Mouse (Mus musculus) liver, embryonic 12.5 days (tissue): Measurements from ENCODE around the gene Adh6b. TPM values are rescaled to one million over a fixed set of nuclear protein-coding genes. Genes with fewer than 3 reads are reported as not detected.
A peak's percentile ranks its signal among the peaks of the same experiment; 100 is the strongest.

ENCODE experiments used
- ATAC-seq: fragments of 200-750 bp; cut with Nextera tagmentation; 2 replicates; pipeline ENCODE4 v1.8.0; 2017; ENCODE audit warnings: moderate number of reproducible peaks, mild to moderate bottlenecking, moderate library complexity
- H3K27ac ChIP-seq: fragments of 300-500 bp; sonication (generic); 2 replicates; pipeline ENCODE4 v1.5.1; 2016; ENCODE audit warnings: mild to moderate bottlenecking
- H3K27me3 ChIP-seq: fragments of 300-500 bp; sonication (generic); replicated peaks from 2 replicates; pipeline ENCODE4 v1.6.1; 2016; ENCODE audit warnings: mild to moderate bottlenecking, moderate library complexity
- H3K36me3 ChIP-seq: fragments of 300-500 bp; sonication (generic); 2 replicates; pipeline ENCODE4 v1.6.1; 2016; ENCODE audit warnings: mild to moderate bottlenecking, moderate library complexity
- H3K4me1 ChIP-seq: fragments of 300-500 bp; sonication (generic); 2 replicates; pipeline ENCODE4 v1.6.1; 2016
- H3K4me2 ChIP-seq: fragments of 300-500 bp; sonication (generic); 2 replicates; pipeline ENCODE4 v1.6.1; 2016; ENCODE audit warnings: mild to moderate bottlenecking, moderate library complexity
- H3K4me3 ChIP-seq: fragments of 300-500 bp; sonication (generic); 2 replicates; pipeline ENCODE4 v1.5.1; 2016; ENCODE audit warnings: mild to moderate bottlenecking, moderate library complexity
- H3K9ac ChIP-seq: fragments of 300-500 bp; sonication (generic); 2 replicates; pipeline ENCODE4 v1.6.1; 2016; ENCODE audit warnings: mild to moderate bottlenecking, moderate library complexity
- H3K9me3 ChIP-seq: fragments of 300-500 bp; sonication (generic); replicated peaks from 2 replicates; pipeline ENCODE4 v1.6.1; 2016; ENCODE audit warnings: mild to moderate bottlenecking, moderate library complexity
- WGBS: fragments of 180-500 bp; shearing (Covaris S2); methylation state at CpG from one replicate; pipeline ENCODE4 v1.1.7; 2016; ENCODE audit not compliant: insufficient replicate concordance; 5-methylcytosine and 5-hydroxymethylcytosine counted together
- polyA plus RNA-seq: library from polyadenylated mRNA; unstranded; fragments of >200 nt; fragmentation: Nextera tagmentation; extraction: Ambion mirVana; gene quantifications from 2 replicates; pipeline ENCODE4 v1.2.1, GENCODE M21; 2016

Gene Adh6b
- polyA plus RNA-seq, 1 experiment from 2014 or later, result 0.68 TPM

- no peak for ATAC-seq
- WGBS, result 84% methylated on average over 17 of the region's 17 CpGs
- Histone ChIP-seq H3K4me2 (no peak overlapping the region), H3K27me3 (no peaks in the 10 kb centered on the region), H3K27ac (no peak overlapping the region), H3K4me1 (no peaks in the 10 kb centered on the region), H3K9ac (no peak overlapping the region), H3K4me3 (no peak overlapping the region), H3K36me3 (no peaks in the 10 kb centered on the region), H3K9me3 (no peaks in the 10 kb centered on the region)
These were observed 16.6 kb upstream of the Adh6b start for GRCm38 (mm10) chr3:138325001-138325400.

DNA sequence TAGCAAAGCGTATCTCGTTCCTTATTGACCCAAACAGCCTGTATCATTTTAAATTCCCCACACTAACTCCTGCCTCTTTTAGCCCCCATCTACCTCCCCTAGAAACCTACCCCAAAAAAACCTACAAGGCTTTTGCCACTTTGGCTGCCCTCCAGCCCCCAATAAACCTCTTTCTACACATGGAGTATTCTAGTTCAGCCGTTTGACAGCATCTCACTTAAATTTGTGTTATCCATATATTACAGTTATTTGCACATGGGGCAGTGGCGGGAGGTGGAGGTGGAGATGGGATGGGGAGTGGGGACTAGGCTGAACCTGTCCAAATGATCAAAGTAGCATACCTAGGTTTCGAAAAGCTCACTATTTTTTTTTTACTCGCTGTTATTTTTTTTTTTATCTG, 16.1 kb upstream of the Adh6b start:
- no peaks in the 10 kb centered on the region for H3K36me3 ChIP-seq
- H3K9me3 ChIP-seq, result no peaks in the 10 kb centered on the region
- no peak overlapping the region for H3K4me2 ChIP-seq
- no peak overlapping the region for H3K27ac ChIP-seq
- no peak overlapping the region for H3K9ac ChIP-seq
- H3K4me3 ChIP-seq, result no peak overlapping the region
- ATAC-seq, result no peak
- no peaks in the 10 kb centered on the region for H3K27me3 ChIP-seq
- 65% methylated on average over 6 of the region's 6 CpGs for WGBS
- H3K4me1 ChIP-seq, result no peaks in the 10 kb centered on the region

DNA sequence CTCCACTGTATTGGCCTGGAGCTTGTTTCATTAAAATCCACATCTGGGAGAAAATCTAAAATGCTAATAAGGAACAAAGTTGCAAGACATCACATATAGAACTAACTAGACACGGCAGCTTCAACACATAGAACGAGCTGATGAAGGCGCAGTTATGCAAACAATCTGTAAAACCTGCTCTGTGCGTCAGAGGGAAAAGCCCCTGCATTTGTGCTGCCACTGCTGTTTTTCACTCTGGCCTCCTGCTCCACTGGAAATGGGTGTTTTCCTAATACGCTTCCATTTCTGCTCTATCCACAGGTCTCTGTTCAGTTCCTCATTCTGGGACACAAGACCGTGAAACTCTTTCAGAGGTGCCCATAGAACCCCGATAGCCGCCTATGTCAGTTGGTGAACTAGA, 7.7 kb upstream of the Adh6b start:
- Histone ChIP-seq H3K27ac (no peak overlapping the region), H3K9me3 (no peaks in the 10 kb centered on the region), H3K4me1 (no peaks in the 10 kb centered on the region), H3K4me2 (no peak overlapping the region), H3K9ac (no peak overlapping the region), H3K36me3 (no peaks in the 10 kb centered on the region), H3K27me3 (no peaks in the 10 kb centered on the region), H3K4me3 (no peak overlapping the region)
- 66% methylated on average over 8 of the region's 8 CpGs for WGBS
- no peak for ATAC-seq

- Histone ChIP-seq H3K9me3 (no peaks in the 10 kb centered on the region), H3K27ac (no peak overlapping the region), H3K9ac (no peak overlapping the region), H3K4me3 (no peak overlapping the region), H3K4me2 (no peak overlapping the region), H3K27me3 (no peaks in the 10 kb centered on the region), H3K36me3 (no peaks in the 10 kb centered on the region), H3K4me1 (no peaks in the 10 kb centered on the region)
- 51% methylated on average over 4 of the region's 4 CpGs for WGBS
- ATAC-seq, result no peak
These were observed 7.3 kb upstream of the Adh6b start for GRCm38 (mm10) chr3:138334320-138334719.

DNA sequence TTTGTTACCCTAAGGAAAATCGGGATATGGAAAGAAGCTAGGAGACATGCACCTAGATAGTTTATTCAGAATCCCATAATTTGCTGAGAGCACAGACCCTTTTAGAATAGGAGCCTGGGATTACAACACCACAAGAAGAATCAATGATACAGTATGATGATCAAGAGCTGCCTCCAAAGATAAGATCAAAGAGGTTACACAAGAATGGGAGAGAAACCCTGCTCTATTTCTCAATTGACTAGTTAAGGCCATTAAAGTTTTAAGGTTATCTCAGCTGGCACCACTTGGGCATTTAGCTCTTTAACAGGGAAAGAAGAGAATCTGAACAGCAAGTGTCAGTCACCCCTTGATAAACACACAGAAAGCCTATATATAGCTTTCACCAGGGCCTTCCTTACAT, 6.0 kb upstream of the Adh6b start:
- 65% methylated on average over 1 of the region's 1 CpGs for WGBS
- no peak for ATAC-seq
- Histone ChIP-seq H3K36me3 (no peaks in the 10 kb centered on the region), H3K9ac (no peak overlapping the region), H3K27ac (no peak overlapping the region), H3K4me1 (no peaks in the 10 kb centered on the region), H3K9me3 (no peaks in the 10 kb centered on the region), H3K4me3 (no peak overlapping the region), H3K4me2 (no peak overlapping the region), H3K27me3 (no peaks in the 10 kb centered on the region)

GRCm38 (mm10) chr3:138336104-138336754, 5.3 kb upstream of the Adh6b start:
- Histone ChIP-seq H3K9ac (no peak overlapping the region), H3K9me3 (no peaks in the 10 kb centered on the region), H3K27ac (no peak overlapping the region), H3K27me3 (no peaks in the 10 kb centered on the region), H3K4me3 (no peak overlapping the region), H3K36me3 (no peaks in the 10 kb centered on the region), H3K4me2 (no peak overlapping the region), H3K4me1 (no peaks in the 10 kb centered on the region)
- ATAC-seq, result 0 out of 2 replicates have a peak, but pooled peaks have one; percentile 18
- WGBS, result 24% methylated on average over 3 of the region's 3 CpGs

GRCm38 (mm10) chr3:138347041-138347440, 5.5 kb downstream of the Adh6b start:
- no peak for ATAC-seq
- no peak overlapping the region for H3K9ac ChIP-seq
- H3K27me3 ChIP-seq, result no peaks in the 10 kb centered on the region
- no peak overlapping the region for H3K27ac ChIP-seq
- no peaks in the 10 kb centered on the region for H3K36me3 ChIP-seq
- H3K4me2 ChIP-seq, result no peak overlapping the region
- H3K4me3 ChIP-seq, result no peak overlapping the region
- WGBS, result 20% methylated on average over 3 of the region's 3 CpGs
- no peaks in the 10 kb centered on the region for H3K4me1 ChIP-seq
- H3K9me3 ChIP-seq, result no peaks in the 10 kb centered on the region

DNA sequence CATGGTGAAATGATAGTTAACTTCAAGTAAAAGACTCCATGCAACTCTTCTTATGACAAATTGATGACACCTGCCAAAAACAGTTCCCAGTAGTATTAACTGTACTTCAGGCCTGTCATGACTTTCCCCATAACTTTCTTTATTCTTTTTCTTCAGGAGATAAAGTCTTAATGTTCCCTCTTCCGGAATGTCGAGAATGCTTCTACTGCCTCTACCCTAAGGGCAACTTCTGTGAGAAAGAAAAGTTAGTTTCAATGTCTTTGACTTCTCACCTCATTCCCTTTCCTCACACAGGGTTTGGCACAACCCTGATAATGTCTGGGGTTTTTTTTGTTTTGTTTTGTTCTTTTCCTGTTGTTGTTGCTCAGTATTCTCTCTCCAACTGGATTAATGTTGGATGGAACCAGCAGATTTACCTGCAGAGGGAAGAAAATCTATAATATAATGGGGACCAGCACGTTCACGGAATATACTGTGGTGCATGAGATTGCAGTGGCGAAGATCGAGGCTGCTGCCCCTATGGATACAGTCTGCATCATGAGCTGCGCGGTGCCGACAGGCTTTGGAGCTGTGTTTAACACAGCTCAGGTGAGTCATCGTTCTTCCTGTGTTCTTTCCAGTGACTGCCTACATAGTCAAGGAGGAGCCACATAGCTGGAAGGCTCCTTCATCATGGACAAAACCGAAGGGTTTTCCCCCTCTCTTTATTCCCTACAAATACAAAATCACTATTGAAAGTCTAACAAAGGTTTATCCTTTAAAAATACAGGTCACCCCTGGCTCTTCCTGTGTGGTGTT, 10.6 kb downstream of the Adh6b start:
- no peak overlapping the region for H3K9ac ChIP-seq
- H3K9me3 ChIP-seq, result no peaks in the 10 kb centered on the region
- H3K27me3 ChIP-seq, result no peaks in the 10 kb centered on the region
- no peak overlapping the region for H3K4me3 ChIP-seq
- 80% methylated on average over 11 of the region's 11 CpGs for WGBS
- no peaks in the 10 kb centered on the region for H3K4me1 ChIP-seq
- H3K4me2 ChIP-seq, result no peak overlapping the region
- H3K27ac ChIP-seq, result no peak overlapping the region
- H3K36me3 ChIP-seq, result no peaks in the 10 kb centered on the region
- ATAC-seq, result no peak

- Histone ChIP-seq H3K9me3 (no peaks in the 10 kb centered on the region), H3K9ac (no peak overlapping the region), H3K27ac (no peak overlapping the region), H3K27me3 (no peaks in the 10 kb centered on the region), H3K4me3 (no peak overlapping the region), H3K4me1 (no peaks in the 10 kb centered on the region), H3K36me3 (no peaks in the 10 kb centered on the region), H3K4me2 (no peak overlapping the region)
- no peak for ATAC-seq
- 71% methylated on average over 7 of the region's 7 CpGs for WGBS
These were observed 17.3 kb downstream of the Adh6b start for GRCm38 (mm10) chr3:138358856-138359255.

GRCm38 (mm10) chr3:138360721-138361120, 19.1 kb downstream of the Adh6b start:
- Histone ChIP-seq H3K9ac (no peak overlapping the region), H3K36me3 (no peaks in the 10 kb centered on the region), H3K4me1 (no peaks in the 10 kb centered on the region), H3K27me3 (no peaks in the 10 kb centered on the region), H3K4me3 (no peak overlapping the region), H3K9me3 (no peaks in the 10 kb centered on the region), H3K4me2 (no peak overlapping the region), H3K27ac (no peak overlapping the region)
- 67% methylated on average over 4 of the region's 4 CpGs for WGBS
- no peak for ATAC-seq

GRCm38 (mm10) chr3:138362920-138363319, 21.3 kb downstream of the Adh6b start:
- no peaks in the 10 kb centered on the region for H3K9me3 ChIP-seq
- H3K4me1 ChIP-seq, result no peaks in the 10 kb centered on the region
- no peak for ATAC-seq
- no peak overlapping the region for H3K4me2 ChIP-seq
- H3K4me3 ChIP-seq, result no peak overlapping the region
- H3K27me3 ChIP-seq, result no peaks in the 10 kb centered on the region
- H3K36me3 ChIP-seq, result no peaks in the 10 kb centered on the region
- no peak overlapping the region for H3K27ac ChIP-seq
- WGBS, result 60% methylated on average over 2 of the region's 2 CpGs
- H3K9ac ChIP-seq, result no peak overlapping the region

GRCm38 (mm10) chr3:138366181-138366580, 24.6 kb downstream of the Adh6b start:
- no peak for ATAC-seq
- no peaks in the 10 kb centered on the region for H3K4me1 ChIP-seq
- H3K27me3 ChIP-seq, result no peaks in the 10 kb centered on the region
- H3K36me3 ChIP-seq, result no peaks in the 10 kb centered on the region
- no peak overlapping the region for H3K4me3 ChIP-seq
- no peak overlapping the region for H3K27ac ChIP-seq
- no peak overlapping the region for H3K4me2 ChIP-seq
- no peaks in the 10 kb centered on the region for H3K9me3 ChIP-seq
- no peak overlapping the region for H3K9ac ChIP-seq
- 66% methylated on average over 2 of the region's 2 CpGs for WGBS
